Comparison of ENCODE assay signal across 27 mouse cellular contexts in genomic region chr14:95659552-95659951, GRCm38 (mm10).
"Had no signal": no experiment of that assay in that cellular context is flagged by ENCODE, and none has a peak within 500 bp of the region (broad histone marks: within the 10 kb centered on the region; RNA-seq: fewer than 3 reads in every experiment).

No protein-coding gene starts in this region.

- H3K9ac ChIP-seq: limb, embryonic 12.5 days; limb, embryonic 13.5 days; limb, embryonic 15.5 days; liver, embryonic 12.5 days; liver, embryonic 13.5 days; liver, embryonic 14.5 days; liver, embryonic 15.5 days; liver, postnatal 0 days; lung, embryonic 14.5 days; lung, embryonic 15.5 days; midbrain, embryonic 12.5 days; midbrain, embryonic 13.5 days; midbrain, embryonic 15.5 days had no signal

- DNase-seq: left cerebral cortex, postnatal 4 days; liver; liver, embryonic 13.5 days; liver, postnatal 0 days; lung, adult 18-20 months; lung, adult 2 months; lung, embryonic 14.5 days; lung, postnatal 10 days; lung, postnatal 14 days; lung, postnatal 36 days; lung, postnatal 4 days; midbrain, embryonic 14.5 days had no signal

- H3K27ac ChIP-seq: limb, embryonic 10.5 days; limb, embryonic 12.5 days; limb, embryonic 13.5 days; limb, embryonic 15.5 days; liver, embryonic 12.5 days; liver, embryonic 13.5 days; liver, embryonic 14.5 days; liver, embryonic 15.5 days; lung, embryonic 15.5 days; macrophage; midbrain, embryonic 10.5 days; midbrain, embryonic 12.5 days; midbrain, embryonic 13.5 days; midbrain, embryonic 15.5 days had no signal

- H3K4me1 ChIP-seq: limb, embryonic 10.5 days; limb, embryonic 12.5 days; limb, embryonic 13.5 days; limb, embryonic 15.5 days; liver, embryonic 12.5 days; liver, embryonic 13.5 days; liver, embryonic 15.5 days; lung, embryonic 15.5 days; megakaryocyte, embryonic 14.5 days; midbrain, embryonic 10.5 days; midbrain, embryonic 12.5 days; midbrain, embryonic 13.5 days; midbrain, embryonic 15.5 days had no signal

- H3K4me3 ChIP-seq: limb, embryonic 10.5 days; limb, embryonic 12.5 days; limb, embryonic 13.5 days; limb, embryonic 15.5 days; liver, embryonic 12.5 days; liver, embryonic 13.5 days; liver, embryonic 15.5 days; lung, embryonic 15.5 days; megakaryocyte, embryonic 14.5 days; midbrain, embryonic 10.5 days; midbrain, embryonic 12.5 days; midbrain, embryonic 13.5 days; midbrain, embryonic 15.5 days; myocyte had no signal

- H3K36me3 ChIP-seq: limb, embryonic 10.5 days; limb, embryonic 12.5 days; limb, embryonic 13.5 days; limb, embryonic 15.5 days; liver, embryonic 12.5 days; liver, embryonic 13.5 days; liver, embryonic 15.5 days; lung, embryonic 15.5 days; midbrain, embryonic 10.5 days; midbrain, embryonic 12.5 days; midbrain, embryonic 13.5 days; midbrain, embryonic 15.5 days had no signal

- H3K9me3 ChIP-seq: limb, embryonic 10.5 days; limb, embryonic 12.5 days; limb, embryonic 13.5 days; limb, embryonic 15.5 days; liver, embryonic 12.5 days; liver, embryonic 13.5 days; liver, embryonic 15.5 days; lung, embryonic 15.5 days; megakaryocyte, embryonic 14.5 days; midbrain, embryonic 10.5 days; midbrain, embryonic 12.5 days; midbrain, embryonic 13.5 days; midbrain, embryonic 15.5 days had no signal
